Mouse (Mus musculus): Measurements from ENCODE around the gene Nrbp1.

GRCm38 (mm10) chr5:31198170-31198569 is 42.5 kb upstream of the Nrbp1 start:
- TF ChIP-seq CTCF (IDR thresholded peaks at IDR 0.05; ENCODE audit: control insufficient read depth, insufficient read depth, low read length): no peak
- no peak for TF ChIP-seq POLR2A (IDR thresholded peaks at IDR 0.05; ENCODE audit: borderline replicate concordance, control insufficient read depth, low read depth, low read length)
